Comparison of ENCODE assay signal across 8 mouse cellular contexts in the genomic region with DNA sequence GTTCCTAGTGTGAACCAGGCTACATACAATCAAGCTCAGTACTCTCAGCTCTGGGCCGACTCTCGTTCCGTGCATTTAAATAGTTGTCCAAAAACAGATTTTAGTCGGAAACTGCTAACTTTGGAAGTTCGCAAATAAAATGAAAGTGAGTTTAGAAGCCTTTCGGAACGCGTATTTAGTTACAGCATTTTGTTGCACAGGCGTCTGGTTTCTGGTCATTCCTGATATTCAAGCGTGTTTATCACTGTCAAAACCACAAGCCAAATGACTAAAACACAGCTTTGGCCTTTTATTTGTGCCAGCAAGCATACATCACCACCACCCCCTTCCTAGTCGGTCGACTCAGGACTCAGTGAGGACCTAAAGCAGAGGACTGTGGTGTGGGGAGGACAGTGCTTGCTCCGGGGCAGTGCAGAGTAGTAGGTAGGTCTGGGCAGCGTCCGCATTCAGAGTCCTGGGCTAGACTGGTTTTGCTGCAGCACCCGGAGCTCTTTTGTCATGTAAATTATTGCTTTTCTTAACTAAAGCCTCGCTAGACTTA. TPM values are rescaled to one million over a fixed set of nuclear protein-coding genes. Genes with fewer than 3 reads are reported as not detected.
DNase-seq lines count a peak whose midpoint lies in the region; ATAC-seq and TF ChIP-seq lines count a peak whose summit lies in the region.

No protein-coding gene starts in this region.

- no peaks in the 10 kb centered on the region for H3K9me3 ChIP-seq in forebrain, embryonic 15.5 days
- H3K9me3 ChIP-seq in stomach, embryonic 15.5 days, result no peaks in the 10 kb centered on the region

- peak overlapping the region; percentile 58; the same call in 1 of the 2 replicates for H3K9ac ChIP-seq in forebrain, embryonic 15.5 days (replicated peaks)
- H3K9ac ChIP-seq in stomach, embryonic 15.5 days, result peak overlapping the region; percentile 23; the same call in 1 of the 2 replicates

- peak overlapping the region; percentile 71 for H3K27ac ChIP-seq in thymus, adult 2 months (ENCODE audit: control insufficient read depth, insufficient read depth, low read length)
- H3K27ac ChIP-seq in forebrain, embryonic 15.5 days (replicated peaks), result peak overlapping the region; percentile 85
- H3K27ac ChIP-seq in stomach, embryonic 15.5 days, result peak overlapping the region; percentile 94

- no peaks in the 10 kb centered on the region for H3K27me3 ChIP-seq in thymus, adult 2 months (ENCODE audit: control insufficient read depth, insufficient read depth, low read length)
- peaks cover 28% of the 10 kb centered on the region for H3K27me3 ChIP-seq in forebrain, embryonic 15.5 days
- no peaks in the 10 kb centered on the region for H3K27me3 ChIP-seq in stomach, embryonic 15.5 days (replicated peaks)

- H3K36me3 ChIP-seq in thymus, adult 2 months (ENCODE audit: control insufficient read depth, insufficient read depth, low read length), result no peaks in the 10 kb centered on the region
- no peaks in the 10 kb centered on the region for H3K36me3 ChIP-seq in forebrain, embryonic 15.5 days
- H3K36me3 ChIP-seq in stomach, embryonic 15.5 days, result no peaks in the 10 kb centered on the region

- WGBS in thymus, adult 2 months, result under 1% methylated on average over 17 of the region's 17 CpGs
- 2% methylated on average over 17 of the region's 17 CpGs for WGBS in forebrain, embryonic 15.5 days
- WGBS in stomach, embryonic 15.5 days, result 2% methylated on average over 17 of the region's 17 CpGs

- no peak for ATAC-seq in forebrain, embryonic 15.5 days (replicated peaks)
- ATAC-seq in stomach, embryonic 15.5 days (ENCODE audit: insufficient read depth, low FRiP score, low read depth), result no peak
- no peak for ATAC-seq in activated CD4-positive, CD25-positive, alpha-beta regulatory T cell, adult 4 months

- TF ChIP-seq POLR2A in thymus, adult 2 months (IDR thresholded peaks at IDR 0.05; ENCODE audit: control insufficient read depth, extremely low read depth, insufficient read depth, low read length, poor library complexity), result no peak

- peak overlapping the region; percentile 91 for H3K4me2 ChIP-seq in forebrain, embryonic 15.5 days (replicated peaks)
- H3K4me2 ChIP-seq in stomach, embryonic 15.5 days, result peak overlapping the region; percentile 99

- H3K4me3 ChIP-seq in thymus, adult 2 months (ENCODE audit: control insufficient read depth, insufficient read depth, low read length), result peak overlapping the region; percentile 81
- H3K4me3 ChIP-seq in forebrain, embryonic 15.5 days, result peak overlapping the region; percentile 64
- H3K4me3 ChIP-seq in stomach, embryonic 15.5 days (replicated peaks), result peak overlapping the region; percentile 67

- peak; percentile 23 for DNase-seq in thymus, adult 2 months
- DNase-seq in thymus, adult 18-20 months, result no peak
- peak; percentile 67 for DNase-seq in adrenal gland, postnatal 10 days
- DNase-seq in kidney, adult 18-20 months, result peak; percentile 55
- peak; percentile 24 for DNase-seq in lung, postnatal 25 days (ENCODE audit: low spot score)

- peaks cover 33% of the 10 kb centered on the region for H3K4me1 ChIP-seq in thymus, adult 2 months (replicated peaks; ENCODE audit: control insufficient read depth, insufficient read depth, low read length)
- peaks cover 43% of the 10 kb centered on the region for H3K4me1 ChIP-seq in forebrain, embryonic 15.5 days
- H3K4me1 ChIP-seq in stomach, embryonic 15.5 days, result peaks cover 39% of the 10 kb centered on the region

- TF ChIP-seq CTCF in thymus, adult 2 months (IDR thresholded peaks at IDR 0.05; ENCODE audit: borderline replicate concordance, control insufficient read depth, extremely low read depth, insufficient read depth, low read length, poor library complexity), result no peak

RNA-seq across cellular contexts. Expression of gene Cpt1a, which starts 2.2 kb away (rescaled TPM):
- polyA plus RNA-seq in thymus, adult 2 months (2012; rRNA removed), result 69.6 and 75.7 TPM in 2 replicates
- total RNA-seq in adrenal gland, postnatal 10 days (2021), result 100 to 1,000 TPM; 173 to 277 TPM
- polyA plus RNA-seq in forebrain, embryonic 15.5 days (2015; fragmentation: Nextera tagmentation; extraction: Ambion mirVana), result 12.7 and 13.0 TPM in 2 replicates
- polyA plus RNA-seq in stomach, embryonic 15.5 days (2015; fragmentation: Nextera tagmentation; extraction: Ambion mirVana), result 20.8 and 26.1 TPM in 2 replicates
- 10 to 100 TPM; 18.3 to 18.4 TPM for polyA plus RNA-seq in activated CD4-positive, CD25-positive, alpha-beta regulatory T cell, adult 4 months (2017; shearing (Covaris generic))

RNA-seq across cellular contexts. Expression of gene Ighmbp2, which starts 41.5 kb away (rescaled TPM):
- polyA plus RNA-seq in thymus, adult 2 months (2012; rRNA removed), result 16.9 and 17.8 TPM in 2 replicates
- total RNA-seq in adrenal gland, postnatal 10 days (2021), result 1 to 10 TPM; 5.8 to 8.4 TPM
- polyA plus RNA-seq in forebrain, embryonic 15.5 days (2015; fragmentation: Nextera tagmentation; extraction: Ambion mirVana), result 12.1 TPM in 2 replicates
- polyA plus RNA-seq in stomach, embryonic 15.5 days (2015; fragmentation: Nextera tagmentation; extraction: Ambion mirVana), result 8.3 and 10.0 TPM in 2 replicates
- 1 to 10 TPM; 3.3 to 4.9 TPM for polyA plus RNA-seq in activated CD4-positive, CD25-positive, alpha-beta regulatory T cell, adult 4 months (2017; shearing (Covaris generic))

RNA-seq across cellular contexts. Expression of gene Mrpl21, which starts 41.6 kb away (rescaled TPM):
- 57.8 and 58.7 TPM in 2 replicates for polyA plus RNA-seq in thymus, adult 2 months (2012; rRNA removed)
- 10 to 100 TPM; 82.2 to 91.3 TPM for total RNA-seq in adrenal gland, postnatal 10 days (2021)
- 102 and 110 TPM in 2 replicates for polyA plus RNA-seq in forebrain, embryonic 15.5 days (2015; fragmentation: Nextera tagmentation; extraction: Ambion mirVana)
- polyA plus RNA-seq in stomach, embryonic 15.5 days (2015; fragmentation: Nextera tagmentation; extraction: Ambion mirVana), result 124 and 126 TPM in 2 replicates
- 100 to 1,000 TPM; 116 to 129 TPM for polyA plus RNA-seq in activated CD4-positive, CD25-positive, alpha-beta regulatory T cell, adult 4 months (2017; shearing (Covaris generic))

Comparison
In these comparisons a context has a peak if more than half of its experiments do, and no peak if none do; other contexts are left out.
1. DNase-seq: peak in thymus, adult 2 months (single experiment), adrenal gland, postnatal 10 days (single experiment), kidney, adult 18-20 months (single experiment) and lung, postnatal 25 days (single experiment); none in thymus, adult 18-20 months (0 of 2).
2. Peak in every context shown above with its lines, with median percentiles within 50 percentile points of each other: H3K27ac ChIP-seq and H3K4me3 ChIP-seq.